Mouse (Mus musculus) lung, embryonic 16.5 days (tissue): Measurements from ENCODE around the gene Ccdc155. TPM values are rescaled to one million over a fixed set of nuclear protein-coding genes. Genes with fewer than 3 reads are reported as not detected.
A peak's percentile ranks its signal among the peaks of the same experiment; 100 is the strongest.

Experiments used
- ATAC-seq: fragments of 200-750 bp; cut with Nextera tagmentation; 2 replicates; pipeline ENCODE4 v1.8.0; 2017; ENCODE audit warnings: low read depth, mild to moderate bottlenecking, moderate library complexity
- H3K27ac ChIP-seq: fragments of 300-500 bp; sonication (generic); 2 replicates; pipeline ENCODE4 v1.5.1; 2014; ENCODE audit warnings: mild to moderate bottlenecking, control low read depth, low read length
- H3K27me3 ChIP-seq: fragments of 300-500 bp; sonication (generic); 2 replicates; pipeline ENCODE4 v1.6.1; 2014; ENCODE audit warnings: low read depth, low read length, mixed read lengths; ENCODE audit not compliant: control insufficient read depth, insufficient read depth
- H3K36me3 ChIP-seq: fragments of 300-500 bp; sonication (generic); 2 replicates; pipeline ENCODE4 v1.6.1; 2014; ENCODE audit warnings: low read length; ENCODE audit not compliant: control insufficient read depth, insufficient read depth
- H3K4me1 ChIP-seq: fragments of 300-500 bp; sonication (generic); replicated peaks from 2 replicates; pipeline ENCODE4 v1.6.1; 2014; ENCODE audit warnings: low read length, mixed read lengths; ENCODE audit not compliant: control insufficient read depth, insufficient read depth
- H3K4me2 ChIP-seq: fragments of 300-500 bp; sonication (generic); 2 replicates; pipeline ENCODE4 v1.6.1; 2014; ENCODE audit warnings: low read depth, low read length, control low read depth
- H3K4me3 ChIP-seq: fragments of 300-500 bp; sonication (generic); 2 replicates; pipeline ENCODE4 v1.5.1; 2014; ENCODE audit warnings: mild to moderate bottlenecking, low read length, control low read depth
- H3K9ac ChIP-seq: fragments of 300-500 bp; sonication (generic); 2 replicates; pipeline ENCODE4 v1.6.1; 2014; ENCODE audit warnings: low read length, control low read depth
- H3K9me3 ChIP-seq: fragments of 300-500 bp; sonication (generic); 2 replicates; pipeline ENCODE4 v1.6.1; 2016; ENCODE audit warnings: low read length; ENCODE audit not compliant: control insufficient read depth
- WGBS: fragments of 180-500 bp; shearing (Covaris S2); extraction: QIAGEN DNeasy Blood & Tissue Kit; methylation state at CpG from one replicate; pipeline ENCODE4 v1.1.7; 2014; 5-methylcytosine and 5-hydroxymethylcytosine counted together
- polyA plus RNA-seq: library from polyadenylated mRNA; unstranded; fragments of >200 nt; fragmentation: Nextera tagmentation; extraction: Ambion mirVana; gene quantifications from 2 replicates; pipeline ENCODE4 v1.2.1, GENCODE M21; 2015

Gene Ccdc155
- polyA plus RNA-seq, 1 experiment from 2014 or later, result 1.3 TPM

DNA sequence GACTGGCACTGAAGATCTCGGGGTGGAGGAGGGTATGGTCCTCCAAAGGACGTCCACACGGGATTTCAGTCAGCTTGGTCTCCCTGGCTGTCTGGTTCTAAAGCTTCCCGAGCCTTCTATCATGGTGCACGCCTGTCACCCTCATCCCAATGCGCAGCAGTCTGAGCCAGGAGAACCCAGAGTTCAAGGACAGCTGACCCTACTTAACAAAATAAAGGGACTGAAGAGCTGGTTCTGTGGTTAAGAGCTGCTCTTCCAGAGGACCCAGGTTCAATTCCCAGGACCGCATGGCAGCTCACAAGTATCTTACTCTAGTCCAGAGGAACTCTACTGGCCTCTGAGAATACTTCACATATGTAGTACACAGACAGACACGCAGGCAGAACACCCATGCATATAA, 24.4 kb upstream of the Ccdc155 start:
- Histone ChIP-seq H3K27ac (no peak overlapping the region), H3K36me3 (peaks cover 56% of the 10 kb centered on the region), H3K4me3 (no peak overlapping the region), H3K9ac (no peak overlapping the region), H3K9me3 (no peaks in the 10 kb centered on the region), H3K27me3 (no peaks in the 10 kb centered on the region), H3K4me2 (no peak overlapping the region), H3K4me1 (peaks cover 10% of the 10 kb centered on the region)
- 90% methylated on average over 8 of the region's 8 CpGs for WGBS
- ATAC-seq, result no peak

DNA sequence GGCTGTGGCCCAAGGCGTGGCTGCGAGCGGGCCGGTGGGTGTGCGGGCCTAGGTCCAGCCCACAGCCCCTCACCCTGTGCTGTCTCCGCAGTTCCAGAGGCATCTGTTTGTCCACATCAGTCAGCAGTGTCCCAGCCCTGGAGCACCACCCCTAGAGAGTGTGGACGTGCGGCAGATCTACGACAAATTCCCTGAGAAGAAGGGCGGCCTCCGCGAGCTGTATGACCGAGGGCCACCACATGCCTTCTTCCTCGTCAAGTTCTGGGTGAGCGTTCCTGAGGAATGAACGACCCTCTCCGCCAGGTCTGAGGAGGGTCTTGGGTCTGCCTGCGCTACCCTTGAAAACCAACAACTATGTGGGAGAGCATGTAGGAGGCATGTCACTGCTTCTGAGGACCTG, 23.9 kb upstream of the Ccdc155 start:
- no peak for ATAC-seq
- WGBS, result 91% methylated on average over 18 of the region's 18 CpGs
- no peak overlapping the region for H3K27ac ChIP-seq
- no peak overlapping the region for H3K9ac ChIP-seq
- no peak overlapping the region for H3K4me3 ChIP-seq
- peaks cover 58% of the 10 kb centered on the region for H3K36me3 ChIP-seq
- H3K27me3 ChIP-seq, result no peaks in the 10 kb centered on the region
- no peak overlapping the region for H3K4me2 ChIP-seq
- H3K9me3 ChIP-seq, result no peaks in the 10 kb centered on the region
- peaks cover 5% of the 10 kb centered on the region; the same call in 1 of the 2 replicates for H3K4me1 ChIP-seq

DNA sequence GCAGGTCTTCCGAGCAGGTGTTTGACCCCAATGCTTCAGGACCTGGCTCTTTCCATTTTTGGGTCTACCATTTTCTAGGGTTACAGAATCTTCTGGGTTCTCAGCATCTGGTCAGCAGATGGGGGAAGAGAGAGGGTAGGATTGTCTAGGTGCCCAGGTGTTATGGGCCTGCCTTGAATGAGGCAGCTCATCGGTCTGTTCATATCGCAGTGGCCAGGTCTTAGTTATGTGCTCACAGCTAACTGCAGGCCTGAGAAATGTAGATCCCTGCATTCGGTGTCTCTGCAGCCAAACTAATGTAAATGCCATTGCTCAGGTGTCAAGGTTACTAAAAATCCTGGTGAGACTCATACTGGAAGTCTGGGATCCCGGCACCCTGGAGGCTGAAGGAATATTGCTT, 21.7 kb upstream of the Ccdc155 start:
- H3K27ac ChIP-seq, result no peak overlapping the region
- no peak overlapping the region for H3K4me3 ChIP-seq
- no peak overlapping the region for H3K9ac ChIP-seq
- ATAC-seq, result no peak
- no peaks in the 10 kb centered on the region for H3K27me3 ChIP-seq
- H3K36me3 ChIP-seq, result peaks cover 62% of the 10 kb centered on the region
- no peaks in the 10 kb centered on the region for H3K9me3 ChIP-seq
- H3K4me2 ChIP-seq, result no peak overlapping the region
- WGBS, result 91% methylated on average over 5 of the region's 5 CpGs
- H3K4me1 ChIP-seq, result no peaks in the 10 kb centered on the region

DNA sequence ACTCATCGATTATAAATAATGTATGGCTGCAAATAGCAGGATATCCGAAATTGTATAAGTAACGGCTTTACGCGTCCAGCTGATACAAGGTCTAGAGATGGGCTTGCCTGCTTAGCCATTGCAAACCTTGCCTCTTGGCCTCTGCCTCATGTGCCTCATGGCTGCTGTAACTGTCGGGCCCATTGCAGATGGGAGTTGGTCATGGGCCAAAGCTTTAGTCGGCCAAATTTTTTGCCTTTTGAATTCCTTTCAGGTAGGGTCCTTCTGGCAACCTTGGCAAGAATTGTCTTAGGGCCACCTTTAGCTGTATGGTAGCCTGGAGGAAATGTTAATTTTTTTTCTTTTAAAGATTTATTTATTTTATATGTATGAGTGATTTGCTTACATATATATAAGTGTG, 20.1 kb upstream of the Ccdc155 start:
- no peak overlapping the region for H3K27ac ChIP-seq
- H3K4me1 ChIP-seq, result no peaks in the 10 kb centered on the region
- H3K4me2 ChIP-seq, result no peak overlapping the region
- H3K9ac ChIP-seq, result no peak overlapping the region
- H3K36me3 ChIP-seq, result peaks cover 71% of the 10 kb centered on the region
- H3K4me3 ChIP-seq, result no peak overlapping the region
- H3K9me3 ChIP-seq, result no peaks in the 10 kb centered on the region
- ATAC-seq, result no peak
- 88% methylated on average over 7 of the region's 7 CpGs for WGBS
- no peaks in the 10 kb centered on the region for H3K27me3 ChIP-seq

DNA sequence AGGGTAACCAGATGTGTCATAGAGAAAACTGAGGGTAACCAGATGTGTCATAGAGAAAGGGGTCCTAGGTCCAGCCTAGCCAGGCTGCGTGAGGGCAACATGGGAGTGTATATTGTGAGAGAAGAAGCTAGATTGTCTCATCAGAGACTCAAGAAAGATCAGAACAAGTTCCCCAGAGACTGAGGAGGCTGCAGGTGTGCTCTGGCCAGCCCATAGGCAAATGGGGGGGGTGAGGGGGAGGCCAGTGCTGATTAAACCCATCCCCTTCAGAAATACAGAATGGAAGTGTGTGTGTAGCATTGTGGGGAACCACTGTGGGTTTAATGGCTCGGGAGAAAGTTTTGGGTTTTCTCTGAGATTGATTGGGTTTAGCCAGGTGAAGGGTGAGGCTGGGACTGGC, 17.0 kb upstream of the Ccdc155 start:
- no peak overlapping the region for H3K4me2 ChIP-seq
- peaks cover 67% of the 10 kb centered on the region for H3K36me3 ChIP-seq
- H3K27ac ChIP-seq, result no peak overlapping the region
- H3K4me1 ChIP-seq, result peaks cover 14% of the 10 kb centered on the region
- no peak overlapping the region for H3K4me3 ChIP-seq
- no peaks in the 10 kb centered on the region for H3K9me3 ChIP-seq
- 77% methylated on average over 2 of the region's 2 CpGs for WGBS
- no peaks in the 10 kb centered on the region for H3K27me3 ChIP-seq
- ATAC-seq, result no peak
- no peak overlapping the region for H3K9ac ChIP-seq

DNA sequence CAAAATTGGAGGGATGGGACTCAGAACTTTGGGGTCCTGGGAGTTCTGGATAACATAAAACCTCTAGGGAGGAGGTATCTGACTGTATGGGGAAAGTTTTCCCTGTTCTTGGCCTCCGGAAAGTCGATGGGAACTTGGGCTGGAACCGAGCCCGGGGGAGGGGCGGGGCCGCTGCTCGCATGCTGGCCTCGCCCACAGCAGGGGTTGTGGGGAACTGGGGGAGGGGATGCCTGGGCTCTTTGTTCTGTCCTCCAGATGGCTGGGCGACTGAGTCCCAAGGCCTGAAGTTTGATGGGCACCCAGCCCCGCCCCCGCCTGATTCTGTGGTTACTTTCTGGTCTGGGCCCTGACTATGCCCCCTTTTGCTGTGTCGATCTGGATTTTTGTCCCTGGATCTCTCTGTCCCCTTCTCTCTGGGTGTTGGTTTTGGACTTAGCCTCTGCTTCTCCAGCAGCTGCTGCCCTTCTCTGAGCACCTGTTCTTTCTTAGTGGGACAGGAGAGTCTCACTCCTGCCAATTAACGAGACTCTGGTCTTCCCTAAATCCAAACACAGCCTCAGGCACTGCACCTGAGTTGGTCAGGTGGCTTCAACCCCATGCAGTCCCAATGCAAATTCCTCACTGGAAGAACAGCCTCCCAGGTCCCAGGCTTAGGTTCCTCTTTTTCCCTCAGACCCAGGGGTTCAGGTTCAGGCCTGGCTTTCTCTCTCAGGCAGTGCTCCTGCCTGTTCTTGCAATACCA, 11.9 kb upstream of the Ccdc155 start:
- peaks cover 21% of the 10 kb centered on the region for H3K4me1 ChIP-seq
- peaks cover 33% of the 10 kb centered on the region for H3K36me3 ChIP-seq
- peaks cover 11% of the 10 kb centered on the region for H3K27me3 ChIP-seq
- WGBS, result under 1% methylated on average over 13 of the region's 13 CpGs
- peak overlapping the region; percentile 100 for H3K9ac ChIP-seq
- peak overlapping the region; percentile 91 for H3K4me3 ChIP-seq
- H3K9me3 ChIP-seq, result no peaks in the 10 kb centered on the region
- peak; percentile 92 for ATAC-seq
- peak overlapping the region; percentile 91 for H3K27ac ChIP-seq
- H3K4me2 ChIP-seq, result peak overlapping the region; percentile 91

DNA sequence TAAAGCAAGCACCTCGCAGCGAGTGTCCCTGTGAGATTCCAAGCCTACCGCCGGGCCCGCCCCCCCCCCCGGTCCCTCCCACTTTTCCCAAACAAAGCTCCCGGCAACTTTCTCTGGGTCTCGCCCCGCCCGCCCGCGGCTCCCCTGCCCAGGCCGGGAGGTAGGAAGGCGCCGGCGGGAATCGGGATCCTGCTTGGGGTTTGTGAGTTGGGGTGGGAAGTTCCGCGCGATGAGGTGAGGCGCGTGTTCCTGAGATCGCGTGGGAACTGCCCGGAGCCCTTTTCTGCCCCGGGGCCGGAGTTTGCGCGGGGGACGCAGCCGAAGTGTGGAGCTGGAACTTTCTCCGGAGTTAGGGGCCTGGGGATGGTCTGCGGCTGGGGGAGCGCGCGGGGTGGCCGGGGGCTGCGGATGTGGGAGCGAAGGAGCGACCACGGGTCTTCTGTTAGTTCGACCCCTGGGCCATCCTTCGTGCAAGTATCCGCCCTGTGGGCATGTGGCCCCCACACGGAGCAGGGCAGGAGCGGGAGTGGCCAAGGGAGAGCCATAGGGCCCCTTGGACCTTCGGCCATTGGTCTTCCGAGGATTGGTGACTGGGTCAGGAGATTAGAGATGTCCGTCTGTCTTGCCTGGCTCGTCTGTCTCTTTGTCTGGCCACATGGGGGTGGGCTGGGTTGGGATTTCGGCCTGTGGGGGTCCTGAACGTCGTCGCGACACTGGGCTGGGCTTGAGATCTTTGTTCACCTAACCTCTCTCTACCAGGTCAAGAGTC, 11.2 kb upstream of the Ccdc155 start, which contains the start of gene Tead2:
Gene Tead2, plus strand, starts transcription at position 81 of the 769 bp plus-strand sequence.
- Histone ChIP-seq H3K4me2 (peak within 1 kb of the TSS; percentile 91), H3K9me3 (no peaks in the 10 kb centered on the region), H3K4me3 (peak within 1 kb of the TSS; percentile 91), H3K27ac (peak within 1 kb of the TSS; percentile 91), H3K36me3 (peaks cover 27% of the 10 kb centered on the region), H3K27me3 (peaks cover 18% of the 10 kb centered on the region), H3K9ac (peak within 1 kb of the TSS; percentile 100), H3K4me1 (peaks cover 22% of the 10 kb centered on the region)
- under 1% methylated on average over 55 of the region's 55 CpGs for WGBS
- peak; percentile 72 for ATAC-seq

DNA sequence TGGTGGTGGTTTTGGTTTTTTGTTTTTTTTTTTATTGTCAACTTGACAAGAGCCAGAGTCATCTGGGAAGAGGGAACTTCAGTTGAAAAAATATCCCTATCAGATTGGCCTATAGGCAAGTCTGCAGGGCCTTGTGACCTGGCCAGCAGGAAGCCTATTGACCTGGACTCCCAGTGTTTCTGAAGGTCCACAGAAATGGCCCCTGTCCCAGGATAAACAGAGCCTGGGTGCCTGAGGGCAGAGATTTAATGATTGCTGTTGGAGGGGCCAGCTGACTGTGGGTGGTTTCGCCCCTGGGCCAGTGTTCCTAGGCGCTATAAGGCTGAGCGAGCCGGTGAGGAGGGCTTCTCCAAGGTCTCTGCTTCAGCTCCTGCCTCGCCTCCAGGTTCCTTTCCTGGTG, 9.0 kb upstream of the Ccdc155 start:
- peaks cover 26% of the 10 kb centered on the region for H3K27me3 ChIP-seq
- peaks cover under 1% of the 10 kb centered on the region; the same call in 1 of the 2 replicates for H3K9me3 ChIP-seq
- no peak overlapping the region for H3K4me3 ChIP-seq
- H3K9ac ChIP-seq, result no peak overlapping the region
- H3K36me3 ChIP-seq, result peaks cover 12% of the 10 kb centered on the region
- H3K27ac ChIP-seq, result no peak overlapping the region
- ATAC-seq, result no peak
- H3K4me2 ChIP-seq, result no peak overlapping the region
- WGBS, result 67% methylated on average over 5 of the region's 5 CpGs
- H3K4me1 ChIP-seq, result peaks cover 22% of the 10 kb centered on the region

DNA sequence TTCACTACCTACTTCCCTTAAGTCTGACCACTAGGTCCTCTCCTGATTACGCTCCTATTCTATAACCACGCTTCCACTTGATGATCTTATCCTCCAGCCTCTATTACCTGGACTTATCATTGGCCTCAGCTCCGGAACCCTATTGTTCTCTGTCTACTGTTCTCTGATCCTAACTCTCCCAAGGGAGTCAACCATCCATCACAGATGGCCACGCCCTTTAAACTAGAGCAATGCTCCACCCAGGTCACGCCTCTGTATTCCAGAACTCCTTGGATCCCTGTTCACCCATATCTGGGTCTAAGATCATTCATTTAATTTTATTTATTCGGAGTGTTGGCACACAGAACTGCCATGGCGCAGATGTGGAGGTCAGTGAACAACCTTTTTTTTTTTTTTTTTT, 7.7 kb upstream of the Ccdc155 start:
- peaks cover 26% of the 10 kb centered on the region for H3K27me3 ChIP-seq
- no peak overlapping the region for H3K4me2 ChIP-seq
- 70% methylated on average over 7 of the region's 7 CpGs for WGBS

More for the DNA sequence above, 7.7 kb upstream of the Ccdc155 start:
- ATAC-seq, result no peak
- Histone ChIP-seq H3K4me3 (no peak overlapping the region), H3K27ac (no peak overlapping the region), H3K4me1 (peaks cover 15% of the 10 kb centered on the region), H3K36me3 (no peaks in the 10 kb centered on the region), H3K9ac (no peak overlapping the region), H3K9me3 (peaks cover 6% of the 10 kb centered on the region; the same call in 1 of the 2 replicates)
